Mouse (Mus musculus): Measurements from ENCODE around the gene Sirt6.
A peak's percentile ranks its signal among the peaks of the same experiment; 100 is the strongest.

The Sirt6 gene

GRCm38 (mm10) chr10:81626994-81627835 is at the start of gene Sirt6:
Sirt6 (minus strand) TSS chr10:81627797.
- peak; percentile 89 to 90 for DNase-seq (ENCODE audit: low spot score in 2 of 2)

- no peak for DNase-seq (ENCODE audit: low spot score in 2 of 2)
Measured at GRCm38 (mm10) chr10:81656174-81656573, 28.6 kb upstream of the Sirt6 start.

GRCm38 (mm10) chr10:81655178-81655577 is 27.6 kb upstream of the Sirt6 start:
- DNase-seq (ENCODE audit: low spot score in 2 of 2): no peak

GRCm38 (mm10) chr10:81648803-81649775 is 21.5 kb upstream of the Sirt6 start, which contains the start of gene Gm10778:
Gm10778 (plus strand) TSS chr10:81649059.
- DNase-seq (ENCODE audit: low spot score in 2 of 2): peak; percentile 77 to 87

GRCm38 (mm10) chr10:81646015-81646555 is 18.5 kb upstream of the Sirt6 start:
- DNase-seq (ENCODE audit: low spot score in 2 of 2): peak in 1 of 2 experiments; percentile 3

- no peak for DNase-seq (ENCODE audit: low spot score in 2 of 2)
Measured at GRCm38 (mm10) chr10:81645391-81645790, 17.8 kb upstream of the Sirt6 start.

- peak; percentile 3 to 29 for DNase-seq (ENCODE audit: low spot score in 2 of 2)
Measured at GRCm38 (mm10) chr10:81644716-81645115, 17.1 kb upstream of the Sirt6 start.

GRCm38 (mm10) chr10:81644162-81644561 is 16.6 kb upstream of the Sirt6 start:
- DNase-seq (ENCODE audit: low spot score in 2 of 2): no peak

GRCm38 (mm10) chr10:81643449-81644055 is 16.0 kb upstream of the Sirt6 start:
- DNase-seq (ENCODE audit: low spot score in 2 of 2): peak; percentile 92 to 93

- DNase-seq (ENCODE audit: low spot score in 2 of 2): peak in 1 of 2 experiments; percentile 5
Measured at GRCm38 (mm10) chr10:81642648-81643448, 15.3 kb upstream of the Sirt6 start.

- peak; percentile 5 to 8 for DNase-seq (ENCODE audit: low spot score in 2 of 2)
Measured at GRCm38 (mm10) chr10:81641978-81642647, 14.5 kb upstream of the Sirt6 start.

- peak; percentile 2 to 6 for DNase-seq (ENCODE audit: low spot score in 2 of 2)
Measured at GRCm38 (mm10) chr10:81641566-81641965, 14.0 kb upstream of the Sirt6 start.

GRCm38 (mm10) chr10:81640825-81641224 is 13.2 kb upstream of the Sirt6 start:
- peak; percentile 2 to 5 for DNase-seq (ENCODE audit: low spot score in 2 of 2)

GRCm38 (mm10) chr10:81638101-81638500 is 10.5 kb upstream of the Sirt6 start:
- DNase-seq (ENCODE audit: low spot score in 2 of 2): peak in 1 of 2 experiments; percentile 7

- DNase-seq (ENCODE audit: low spot score in 2 of 2): no peak
Measured at GRCm38 (mm10) chr10:81636338-81636737, 8.7 kb upstream of the Sirt6 start.

- DNase-seq (ENCODE audit: low spot score in 2 of 2): peak; percentile 76 to 79
Measured at GRCm38 (mm10) chr10:81633253-81634099, 5.9 kb upstream of the Sirt6 start.

- DNase-seq (ENCODE audit: low spot score in 2 of 2): no peak
Measured at GRCm38 (mm10) chr10:81628390-81628789, 793 bp upstream of the Sirt6 start, which contains the start of gene Ankrd24. Ankrd24 (plus strand) TSS chr10:81628540.

- DNase-seq (ENCODE audit: low spot score in 2 of 2): no peak
Measured at GRCm38 (mm10) chr10:81627836-81628220, 231 bp upstream of the Sirt6 start.
